Mouse (Mus musculus) myocyte (in vitro differentiated cells): ENCODE results near the gene Cisd2.

ENCODE experiments used
- E2F4 ChIP-seq: IDR thresholded peaks from one replicate; pipeline ENCODE4 v1.6.1; 2011; ENCODE audit warnings: mild to moderate bottlenecking, control low read depth, moderate library complexity; ENCODE audit not compliant: insufficient read depth
- MAX ChIP-seq: IDR thresholded peaks from one replicate; pipeline ENCODE4 v1.6.1; 2011; ENCODE audit warnings: low read depth, mild to moderate bottlenecking, control low read depth
- MYOD1 ChIP-seq, 3 experiments: IDR thresholded peaks; one replicate each; pipeline ENCODE4 v1.6.1; 2011; ENCODE audit warnings: control low read depth in 2 of 3, low read depth in 2 of 3, mild to moderate bottlenecking in 2 of 3, moderate library complexity in 1 of 3; ENCODE audit not compliant: insufficient read length in 2 of 3, control insufficient read depth in 1 of 3
- MYOG ChIP-seq, 3 experiments: IDR thresholded peaks; one replicate each; pipeline ENCODE4 v1.6.1; 2011; ENCODE audit warnings: control low read depth in 2 of 3, low read depth in 2 of 3, mild to moderate bottlenecking in 2 of 3; ENCODE audit not compliant: insufficient read length in 2 of 3, control insufficient read depth in 1 of 3, insufficient read depth in 1 of 3
- POLR2A ChIP-seq: IDR thresholded peaks from one replicate; pipeline ENCODE4 v1.6.1; 2011; ENCODE audit warnings: low read depth, mild to moderate bottlenecking, control low read depth, moderate library complexity; ENCODE audit not compliant: insufficient read length
- POLR2AphosphoS2 ChIP-seq: IDR thresholded peaks from one replicate; pipeline ENCODE4 v1.6.1; 2011; ENCODE audit warnings: low read depth, control low read depth; ENCODE audit not compliant: insufficient read length
- REST ChIP-seq: IDR thresholded peaks from one replicate; pipeline ENCODE4 v1.6.1; 2011; ENCODE audit warnings: mild to moderate bottlenecking, control low read depth, moderate library complexity; ENCODE audit not compliant: insufficient read depth, insufficient read length
- TCF12 ChIP-seq: IDR thresholded peaks from one replicate; pipeline ENCODE4 v1.6.1; 2011; ENCODE audit warnings: mild to moderate bottlenecking, control low read depth; ENCODE audit not compliant: poor library complexity, insufficient read depth, severe bottlenecking
- TCF3 ChIP-seq: IDR thresholded peaks from one replicate; pipeline ENCODE4 v1.6.1; 2011; ENCODE audit warnings: low read depth, control low read depth; ENCODE audit not compliant: insufficient read length
- USF1 ChIP-seq: IDR thresholded peaks from one replicate; pipeline ENCODE4 v1.6.1; 2011; ENCODE audit warnings: low read depth, mild to moderate bottlenecking, control low read depth, moderate library complexity

DNA sequence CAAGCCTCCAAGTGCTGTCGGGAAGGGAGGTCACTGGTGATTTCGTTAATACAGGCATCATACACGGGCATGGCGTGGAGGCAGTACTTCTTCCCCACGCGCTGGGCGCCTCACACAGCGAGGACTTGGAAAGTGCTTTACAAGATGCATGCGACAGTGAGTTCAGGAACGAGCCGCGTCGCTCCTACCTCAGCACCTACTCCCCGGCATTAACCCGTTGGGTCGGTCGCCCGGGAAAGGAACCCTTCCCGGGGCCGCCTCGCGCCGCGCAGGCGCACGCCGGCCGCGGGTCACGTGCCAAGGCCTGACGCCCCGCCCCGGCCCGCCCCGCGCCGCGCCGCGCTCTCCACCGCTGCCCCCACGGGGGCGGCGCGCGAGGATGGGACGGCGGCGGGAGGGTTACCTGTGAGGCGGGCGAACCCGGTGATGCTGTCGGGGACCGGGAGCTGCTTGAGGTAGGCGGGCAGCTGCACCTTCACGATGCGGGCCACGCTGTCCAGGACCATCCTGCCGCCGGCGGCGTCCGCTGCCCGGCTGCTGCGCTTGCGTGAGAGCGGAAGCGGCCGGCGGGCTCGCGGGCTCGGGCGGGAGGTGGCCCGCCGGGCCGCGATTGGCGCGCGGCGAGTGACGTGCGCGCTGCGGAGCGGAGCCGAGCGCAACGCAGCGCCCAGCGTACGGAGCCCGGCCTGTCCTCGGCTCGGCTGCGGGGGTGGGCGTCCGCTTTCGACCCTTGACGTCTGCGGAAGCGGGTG is 693 bp downstream of the Cisd2 start:
- peak; percentile 79 for TF ChIP-seq POLR2A
- TF ChIP-seq POLR2AphosphoS2, result peak; percentile 91
- TF ChIP-seq TCF12, result no peak
- peak in 1 of 3 experiments; percentile 24 for TF ChIP-seq MYOG (IDR thresholded peaks at IDR 0.05; ENCODE audit: control insufficient read depth in 1 of 3, insufficient read depth in 1 of 3, insufficient read length in 2 of 3, low read depth in 2 of 3)
- TF ChIP-seq TCF3, result no peak
- TF ChIP-seq USF1, result peak; percentile 75
- TF ChIP-seq MAX, result no peak
- TF ChIP-seq REST, result no peak
- peak in 1 of 3 experiments; percentile 52 for TF ChIP-seq MYOD1 (IDR thresholded peaks at IDR 0.05; ENCODE audit: control insufficient read depth in 1 of 3, insufficient read length in 2 of 3, low read depth in 2 of 3)
- peak; percentile 2 for TF ChIP-seq E2F4
